Mouse (Mus musculus): ENCODE results near the gene Dph1. TPM values are rescaled to one million over a fixed set of nuclear protein-coding genes. Genes with fewer than 3 reads are reported as not detected.

The Dph1 gene
- polyA plus RNA-seq, 1 experiment from 2014 or later, result 14.0 TPM

DNA sequence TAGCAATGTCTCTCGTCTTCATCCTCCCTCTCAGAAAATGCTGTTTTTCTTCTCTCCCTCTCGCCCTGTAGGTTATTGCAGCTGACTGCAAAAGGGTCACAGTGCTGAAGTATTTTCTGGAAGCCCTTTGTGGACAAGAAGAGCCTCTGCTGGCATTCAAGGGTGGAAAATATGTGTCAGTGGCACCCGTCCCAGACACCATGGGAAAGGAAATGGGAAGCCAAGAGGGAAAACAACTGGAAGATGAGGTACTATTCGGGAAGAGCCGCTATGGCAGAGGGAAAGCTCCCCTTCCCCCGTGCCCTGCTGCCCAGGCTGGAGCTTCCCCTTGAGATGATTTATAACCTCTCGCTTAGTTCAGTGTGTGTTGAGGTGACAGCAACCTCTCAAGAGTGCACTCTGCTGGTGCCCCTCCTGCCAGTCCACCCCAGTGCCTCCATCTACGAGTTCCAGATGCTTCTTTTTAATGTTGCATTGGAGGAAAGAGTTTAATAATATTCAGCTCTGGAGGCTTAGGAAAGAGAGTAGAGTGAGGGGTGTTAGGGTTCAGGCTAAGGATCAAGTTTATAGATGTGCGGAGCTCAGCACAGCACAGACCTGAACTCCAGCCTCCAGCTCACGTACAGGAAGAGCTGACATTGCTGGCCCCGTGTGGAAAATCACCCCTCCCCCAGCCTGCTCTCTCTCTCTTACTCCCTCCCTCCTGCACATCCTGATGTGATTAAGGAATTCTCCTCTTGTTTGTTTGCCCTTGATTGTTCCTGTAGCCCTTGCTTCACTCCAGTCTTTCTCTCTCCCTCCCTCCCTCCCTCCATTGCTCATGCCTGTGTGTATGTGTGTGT is 51.7 kb downstream of the Dph1 start:
- Histone ChIP-seq H3K27me3 (ENCODE audit: control insufficient read depth, insufficient read depth, low read depth, low read length) (no peaks in the 10 kb centered on the region), H3K36me3 (ENCODE audit: control insufficient read depth, insufficient read depth, low read length) (peaks cover 8% of the 10 kb centered on the region; the same call in 1 of the 2 replicates), H3K9ac (ENCODE audit: low read depth, low read length) (no peak overlapping the region), H3K9me3 (replicated peaks; ENCODE audit: control insufficient read depth, low read length, poor library complexity, severe bottlenecking) (no peaks in the 10 kb centered on the region), H3K4me2 (ENCODE audit: low read length) (no peak overlapping the region), H3K4me3 (ENCODE audit: low read depth, low read length) (no peak overlapping the region), H3K27ac (ENCODE audit: low read length) (no peak overlapping the region), H3K4me1 (ENCODE audit: control insufficient read depth, insufficient read depth, low read length) (no peaks in the 10 kb centered on the region)
- WGBS, result 64% methylated on average over 11 of the region's 11 CpGs
- no peak for ATAC-seq

DNA sequence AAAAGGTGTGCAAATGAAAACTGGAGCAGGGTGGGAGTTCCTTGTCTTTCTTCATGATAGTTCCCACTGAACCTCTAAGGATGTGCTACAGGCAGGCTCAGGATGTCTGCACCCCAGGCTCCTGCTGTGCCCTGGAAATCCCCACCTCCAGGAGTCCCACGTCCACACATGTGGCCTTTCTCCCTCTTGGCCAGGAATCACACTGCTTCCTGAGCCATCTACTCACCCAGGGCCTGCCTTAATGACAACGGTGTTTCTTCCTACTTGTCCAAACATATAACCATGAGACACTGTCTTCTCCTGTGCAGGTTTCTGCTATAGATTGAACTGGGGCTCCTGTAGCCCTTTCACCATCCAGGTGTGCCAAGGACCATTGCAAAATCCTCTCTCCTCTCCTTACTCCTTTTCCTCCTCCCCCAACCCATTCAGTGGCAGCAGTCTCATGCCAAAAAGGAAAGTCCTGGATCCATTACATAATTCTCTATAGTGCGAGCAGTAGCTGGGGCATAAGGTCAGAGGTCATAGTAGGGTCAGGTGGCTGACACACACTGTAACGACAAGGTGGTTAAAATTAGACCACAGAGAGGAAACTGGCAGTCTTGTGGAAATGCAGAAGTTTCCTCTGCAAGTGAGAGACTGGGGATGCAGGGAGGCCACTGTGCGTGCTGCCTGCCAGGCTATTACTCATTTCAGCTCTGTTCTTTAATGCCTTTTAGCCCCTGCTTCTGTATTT is 54.2 kb downstream of the Dph1 start:
- 75% methylated on average over 5 of the region's 5 CpGs for WGBS
- no peak overlapping the region for H3K4me2 ChIP-seq (ENCODE audit: low read length)
- no peaks in the 10 kb centered on the region for H3K9me3 ChIP-seq (replicated peaks; ENCODE audit: control insufficient read depth, low read length, poor library complexity, severe bottlenecking)
- no peak overlapping the region for H3K27ac ChIP-seq (ENCODE audit: low read length)
- no peak overlapping the region for H3K9ac ChIP-seq (ENCODE audit: low read depth, low read length)
- H3K4me3 ChIP-seq (ENCODE audit: low read depth, low read length), result no peak overlapping the region
- H3K27me3 ChIP-seq (ENCODE audit: control insufficient read depth, insufficient read depth, low read depth, low read length), result no peaks in the 10 kb centered on the region
- no peak for ATAC-seq
- H3K4me1 ChIP-seq (ENCODE audit: control insufficient read depth, insufficient read depth, low read length), result peaks cover 10% of the 10 kb centered on the region
- H3K36me3 ChIP-seq (ENCODE audit: control insufficient read depth, insufficient read depth, low read length), result no peaks in the 10 kb centered on the region; the same call in 1 of the 2 replicates

DNA sequence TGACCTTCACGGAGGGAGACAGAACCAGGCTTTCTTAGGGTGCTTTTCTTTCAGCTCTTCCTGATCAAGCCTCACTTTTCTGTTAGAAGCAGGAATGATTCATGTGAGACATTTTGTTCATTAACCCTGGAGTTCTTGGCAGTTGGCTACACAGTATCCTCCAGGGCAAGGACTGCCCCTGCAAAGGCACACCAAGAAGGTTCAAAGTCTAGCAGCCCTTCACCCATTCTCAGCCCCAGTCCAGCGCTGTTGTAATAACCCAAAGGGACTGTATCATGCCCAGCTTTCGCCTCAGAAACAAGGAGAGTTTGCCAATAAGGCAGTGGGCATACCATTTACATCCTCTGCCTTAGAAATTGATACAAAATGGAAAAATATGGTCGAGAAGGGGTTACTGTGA is 55.7 kb downstream of the Dph1 start:
- Histone ChIP-seq H3K9me3 (replicated peaks; ENCODE audit: control insufficient read depth, low read length, poor library complexity, severe bottlenecking) (no peaks in the 10 kb centered on the region), H3K27ac (ENCODE audit: low read length) (no peak overlapping the region), H3K27me3 (ENCODE audit: control insufficient read depth, insufficient read depth, low read depth, low read length) (no peaks in the 10 kb centered on the region), H3K36me3 (ENCODE audit: control insufficient read depth, insufficient read depth, low read length) (no peaks in the 10 kb centered on the region; the same call in 1 of the 2 replicates), H3K4me1 (ENCODE audit: control insufficient read depth, insufficient read depth, low read length) (peaks cover 10% of the 10 kb centered on the region), H3K9ac (ENCODE audit: low read depth, low read length) (no peak overlapping the region), H3K4me3 (ENCODE audit: low read depth, low read length) (no peak overlapping the region), H3K4me2 (ENCODE audit: low read length) (no peak overlapping the region)
- 96% methylated on average over 4 of the region's 4 CpGs for WGBS
- ATAC-seq, result no peak

DNA sequence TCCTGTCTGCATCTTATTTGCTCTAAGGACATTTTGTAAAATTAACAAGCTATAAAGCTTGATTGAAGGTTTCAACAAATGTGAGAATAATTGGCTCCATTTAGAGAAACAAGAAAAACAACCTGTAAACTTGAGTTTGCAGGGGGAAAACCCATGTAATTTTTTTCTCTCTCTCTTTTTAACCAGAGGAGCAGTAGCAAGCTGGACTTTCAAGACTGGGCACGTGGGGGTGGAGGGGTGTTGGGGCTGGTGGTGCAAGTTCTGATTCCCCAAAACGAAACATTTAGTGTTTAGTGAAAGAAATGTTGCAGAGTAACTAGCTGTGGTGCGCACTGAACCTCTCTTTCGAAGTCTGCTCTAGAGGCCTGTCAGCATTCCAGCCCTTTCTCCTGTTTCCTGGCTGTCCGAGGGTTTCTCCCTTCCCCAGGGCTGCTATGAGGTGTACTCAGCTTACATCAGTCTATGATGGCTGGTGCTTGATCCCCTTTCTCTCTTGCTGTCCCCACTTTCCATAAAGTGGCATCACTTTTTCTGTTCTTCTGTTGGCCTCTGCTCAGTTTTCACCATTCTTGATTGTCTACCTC is 56.5 kb downstream of the Dph1 start:
- H3K27ac ChIP-seq (ENCODE audit: low read length), result peak overlapping the region; percentile 8; the same call in 1 of the 2 replicates
- H3K9me3 ChIP-seq (replicated peaks; ENCODE audit: control insufficient read depth, low read length, poor library complexity, severe bottlenecking), result no peaks in the 10 kb centered on the region
- WGBS, result 83% methylated on average over 5 of the region's 5 CpGs
- ATAC-seq, result no peak
- H3K4me1 ChIP-seq (ENCODE audit: control insufficient read depth, insufficient read depth, low read length), result peaks cover 10% of the 10 kb centered on the region
- no peak overlapping the region for H3K4me3 ChIP-seq (ENCODE audit: low read depth, low read length)
- H3K9ac ChIP-seq (ENCODE audit: low read depth, low read length), result no peak overlapping the region
- H3K27me3 ChIP-seq (ENCODE audit: control insufficient read depth, insufficient read depth, low read depth, low read length), result no peaks in the 10 kb centered on the region
- no peak overlapping the region for H3K4me2 ChIP-seq (ENCODE audit: low read length)
- H3K36me3 ChIP-seq (ENCODE audit: control insufficient read depth, insufficient read depth, low read length), result no peaks in the 10 kb centered on the region; the same call in 1 of the 2 replicates

DNA sequence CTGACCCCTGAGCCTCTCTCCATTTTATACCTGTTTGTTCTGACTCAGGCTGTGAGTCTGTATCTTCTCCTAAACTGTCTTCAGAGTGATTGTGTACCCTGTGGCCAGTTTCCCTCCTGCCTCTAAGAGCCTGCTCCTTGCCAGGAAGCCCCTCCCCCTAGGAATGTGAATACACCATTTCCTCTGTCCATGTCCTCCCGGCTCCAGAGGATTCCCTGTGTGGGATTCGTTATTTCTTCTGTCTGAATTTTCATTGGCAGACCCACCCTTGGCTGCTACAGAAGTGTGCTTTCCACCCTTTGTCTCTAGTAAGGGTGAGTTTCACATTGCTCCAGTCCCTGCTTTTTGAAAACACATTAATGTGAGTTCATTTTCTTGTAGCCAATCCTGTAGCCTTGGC is 57.1 kb downstream of the Dph1 start:
- no peak overlapping the region for H3K4me3 ChIP-seq (ENCODE audit: low read depth, low read length)
- no peak for ATAC-seq
- H3K4me1 ChIP-seq (ENCODE audit: control insufficient read depth, insufficient read depth, low read length), result peaks cover 10% of the 10 kb centered on the region
- H3K36me3 ChIP-seq (ENCODE audit: control insufficient read depth, insufficient read depth, low read length), result no peaks in the 10 kb centered on the region
- H3K27ac ChIP-seq (ENCODE audit: low read length), result peak overlapping the region; percentile 38
- H3K9me3 ChIP-seq (replicated peaks; ENCODE audit: control insufficient read depth, low read length, poor library complexity, severe bottlenecking), result no peaks in the 10 kb centered on the region
- no peak overlapping the region for H3K9ac ChIP-seq (ENCODE audit: low read depth, low read length)
- 20% methylated on average over 2 of the region's 2 CpGs for WGBS
- H3K4me2 ChIP-seq (ENCODE audit: low read length), result no peak overlapping the region
- H3K27me3 ChIP-seq (ENCODE audit: control insufficient read depth, insufficient read depth, low read depth, low read length), result no peaks in the 10 kb centered on the region

DNA sequence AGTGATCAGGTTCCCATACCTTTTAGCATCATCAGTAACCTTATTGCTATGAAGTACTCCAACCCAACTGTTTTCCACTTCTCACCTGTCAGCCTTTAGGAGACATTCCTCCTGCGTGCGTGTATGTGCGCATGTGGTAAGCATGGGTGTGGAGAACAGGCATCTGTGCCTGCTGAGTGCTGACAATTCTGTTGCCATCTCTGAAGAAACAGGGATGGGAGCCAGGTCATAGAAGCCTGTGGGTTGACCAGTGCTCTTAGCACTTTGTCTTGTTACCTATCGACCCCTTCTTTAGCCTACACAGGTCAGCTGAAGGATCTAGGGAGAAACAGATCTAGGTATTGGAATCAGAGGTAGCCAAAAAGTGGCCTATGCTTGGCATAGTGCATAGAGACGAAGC is 57.6 kb downstream of the Dph1 start:
- Histone ChIP-seq H3K27me3 (ENCODE audit: control insufficient read depth, insufficient read depth, low read depth, low read length) (no peaks in the 10 kb centered on the region), H3K36me3 (ENCODE audit: control insufficient read depth, insufficient read depth, low read length) (no peaks in the 10 kb centered on the region), H3K4me2 (ENCODE audit: low read length) (no peak overlapping the region), H3K4me1 (ENCODE audit: control insufficient read depth, insufficient read depth, low read length) (peaks cover 10% of the 10 kb centered on the region), H3K27ac (ENCODE audit: low read length) (peak overlapping the region; percentile 38; the same call in 1 of the 2 replicates), H3K9me3 (replicated peaks; ENCODE audit: control insufficient read depth, low read length, poor library complexity, severe bottlenecking) (no peaks in the 10 kb centered on the region), H3K4me3 (ENCODE audit: low read depth, low read length) (no peak overlapping the region), H3K9ac (ENCODE audit: low read depth, low read length) (no peak overlapping the region)
- 95% methylated on average over 5 of the region's 5 CpGs for WGBS
- ATAC-seq, result no peak

DNA sequence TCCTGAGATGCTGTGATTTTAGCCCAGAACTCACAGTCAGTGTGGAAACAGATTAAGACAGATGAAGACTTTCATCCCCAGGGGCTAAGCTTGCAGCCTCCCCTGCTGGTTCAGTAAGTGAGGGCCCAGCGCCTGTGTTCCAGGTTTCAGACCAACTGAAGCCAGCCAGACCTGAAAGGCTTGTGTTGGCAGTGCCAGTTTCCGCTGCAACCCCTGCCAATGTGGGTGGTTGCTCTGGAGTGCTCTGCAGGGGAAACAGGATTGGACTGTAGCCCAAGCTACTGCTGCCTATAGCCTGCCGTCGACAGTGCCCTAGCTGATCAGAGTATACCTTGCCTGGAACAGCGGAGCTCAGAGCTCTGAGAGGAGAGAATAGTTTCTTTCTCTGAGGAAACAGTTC is 58.8 kb downstream of the Dph1 start:
- H3K4me2 ChIP-seq (ENCODE audit: low read length), result no peak overlapping the region
- H3K9ac ChIP-seq (ENCODE audit: low read depth, low read length), result no peak overlapping the region
- H3K4me1 ChIP-seq (ENCODE audit: control insufficient read depth, insufficient read depth, low read length), result peaks cover 10% of the 10 kb centered on the region
- ATAC-seq, result peak; percentile 36; the same call in 1 of the 2 replicates
- no peak overlapping the region for H3K27ac ChIP-seq (ENCODE audit: low read length)
- H3K27me3 ChIP-seq (ENCODE audit: control insufficient read depth, insufficient read depth, low read depth, low read length), result no peaks in the 10 kb centered on the region
- no peak overlapping the region for H3K4me3 ChIP-seq (ENCODE audit: low read depth, low read length)
- WGBS, result 70% methylated on average over 5 of the region's 5 CpGs
- no peaks in the 10 kb centered on the region for H3K36me3 ChIP-seq (ENCODE audit: control insufficient read depth, insufficient read depth, low read length)
- no peaks in the 10 kb centered on the region for H3K9me3 ChIP-seq (replicated peaks; ENCODE audit: control insufficient read depth, low read length, poor library complexity, severe bottlenecking)

DNA sequence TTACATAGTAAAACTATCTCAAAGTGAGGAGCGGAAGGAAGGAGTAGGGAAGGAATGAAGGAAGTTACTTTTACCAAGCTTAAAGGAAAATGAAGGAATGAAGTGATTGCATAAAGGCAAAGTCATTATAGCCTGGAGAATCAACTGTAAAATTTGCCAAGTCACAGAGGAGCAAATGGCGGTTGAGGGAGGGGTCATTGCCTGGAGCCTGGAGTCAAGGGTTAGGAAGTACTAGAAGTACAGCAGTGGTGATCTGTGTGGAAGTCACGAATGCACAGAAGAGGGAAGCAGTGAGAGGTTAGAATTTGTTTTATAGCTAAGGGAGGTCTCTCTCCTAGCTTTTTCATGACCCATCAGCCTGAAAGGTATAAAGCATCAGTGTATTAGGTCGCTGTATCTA is 59.7 kb downstream of the Dph1 start:
- WGBS, result 91% methylated on average over 4 of the region's 4 CpGs
- Histone ChIP-seq H3K4me3 (ENCODE audit: low read depth, low read length) (no peak overlapping the region), H3K27me3 (ENCODE audit: control insufficient read depth, insufficient read depth, low read depth, low read length) (no peaks in the 10 kb centered on the region), H3K27ac (ENCODE audit: low read length) (no peak overlapping the region), H3K4me2 (ENCODE audit: low read length) (no peak overlapping the region), H3K36me3 (ENCODE audit: control insufficient read depth, insufficient read depth, low read length) (no peaks in the 10 kb centered on the region), H3K9me3 (replicated peaks; ENCODE audit: control insufficient read depth, low read length, poor library complexity, severe bottlenecking) (no peaks in the 10 kb centered on the region), H3K9ac (ENCODE audit: low read depth, low read length) (no peak overlapping the region), H3K4me1 (ENCODE audit: control insufficient read depth, insufficient read depth, low read length) (peaks cover 10% of the 10 kb centered on the region)
- no peak for ATAC-seq

DNA sequence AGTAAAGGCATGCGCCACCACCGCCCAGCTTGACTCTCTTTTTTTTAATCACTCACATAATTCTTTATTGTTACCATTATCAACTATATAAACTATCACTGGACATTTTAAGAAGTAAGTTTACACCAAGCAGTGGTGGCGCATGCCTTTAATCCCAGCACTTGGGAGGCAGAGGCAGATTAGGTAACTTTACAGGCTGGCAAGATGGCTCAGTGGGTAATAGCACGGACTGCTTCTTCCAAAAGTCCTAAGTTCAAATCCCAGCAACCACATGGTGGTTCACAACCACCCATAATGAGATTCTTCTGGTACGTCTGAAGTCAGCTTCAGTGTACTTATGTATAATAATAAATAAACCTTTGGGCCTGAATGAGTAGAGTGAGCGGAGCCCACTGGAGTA is 61.6 kb downstream of the Dph1 start:
- Histone ChIP-seq H3K9me3 (replicated peaks; ENCODE audit: control insufficient read depth, low read length, poor library complexity, severe bottlenecking) (no peaks in the 10 kb centered on the region), H3K4me2 (ENCODE audit: low read length) (no peak overlapping the region), H3K36me3 (ENCODE audit: control insufficient read depth, insufficient read depth, low read length) (no peaks in the 10 kb centered on the region), H3K4me3 (ENCODE audit: low read depth, low read length) (no peak overlapping the region), H3K9ac (ENCODE audit: low read depth, low read length) (no peak overlapping the region), H3K27ac (ENCODE audit: low read length) (no peak overlapping the region), H3K27me3 (ENCODE audit: control insufficient read depth, insufficient read depth, low read depth, low read length) (no peaks in the 10 kb centered on the region), H3K4me1 (ENCODE audit: control insufficient read depth, insufficient read depth, low read length) (peaks cover 10% of the 10 kb centered on the region)
- no peak for ATAC-seq
- 97% methylated on average over 6 of the region's 6 CpGs for WGBS
